Mouse (Mus musculus): ENCODE measurements around the gene Vat1l.

DNA sequence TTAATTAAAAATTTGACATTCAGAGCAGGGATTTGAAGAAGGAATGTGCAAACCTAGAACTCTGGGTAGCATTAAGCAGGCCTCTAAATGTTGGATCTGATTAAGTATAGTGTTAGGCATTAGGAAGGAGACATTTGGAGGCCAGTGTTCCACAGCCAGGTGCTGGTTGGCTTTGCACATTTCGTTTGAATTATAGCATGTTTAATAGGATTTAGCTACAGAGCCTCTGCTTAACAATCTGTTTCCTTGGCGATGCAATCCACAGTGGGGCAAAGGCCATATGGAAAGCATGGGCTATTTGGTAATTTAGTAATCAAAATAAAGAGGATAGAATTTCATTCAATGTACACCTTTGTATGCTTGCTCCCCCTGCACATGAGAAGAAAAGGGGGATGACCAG is 39.7 kb upstream of the Vat1l start:
- TF ChIP-seq CTCF (IDR thresholded peaks at IDR 0.05; ENCODE audit: low read depth) (no peak), EP300 (IDR thresholded peaks at IDR 0.05; ENCODE audit: low read depth) (no peak)

All from liver, postnatal 0 days (tissue).